Mouse (Mus musculus): ENCODE measurements around the gene Vmn1r184. TPM values are rescaled to one million over a fixed set of nuclear protein-coding genes. Genes with fewer than 3 reads are reported as not detected.
"Not testable (repeated sequence)": the region's sequence is repeated elsewhere in the genome, so short reads cannot be mapped to it uniquely, and the experiment has no call there.

Vmn1r184 gene
- not detected in 2 replicates for polyA plus RNA-seq (2015; fragmentation: Nextera tagmentation; extraction: Ambion mirVana)

- H3K4me1 ChIP-seq (replicated peaks); H3K27ac ChIP-seq; H3K4me3 ChIP-seq (replicated peaks); H3K4me2 ChIP-seq (replicated peaks); H3K36me3 ChIP-seq; H3K27me3 ChIP-seq (replicated peaks); H3K9ac ChIP-seq; H3K9me3 ChIP-seq; ATAC-seq: not testable (repeated sequence)
- 76% methylated on average over 1 of the region's 1 CpGs for whole genome bisulfite sequencing
Observed at GRCm38 (mm10) chr7:26260034-26260433, at the start of gene Vmn1r184. Gene Vmn1r184 (plus strand): TSS chr7:26260334.

- not testable (repeated sequence) for ATAC-seq
- WGBS = 82% methylated on average over 8 of the region's 8 CpGs
Observed at GRCm38 (mm10) chr7:26303429-26304166, 43.5 kb downstream of the Vmn1r184 start.

GRCm38 (mm10) chr7:26306926-26307325 is 46.8 kb downstream of the Vmn1r184 start, which contains the start of gene Cyp2a4:
Gene Cyp2a4 (plus strand): TSS chr7:26307169.
- H3K4me1 ChIP-seq (replicated peaks); H3K9ac ChIP-seq; H3K9me3 ChIP-seq; ATAC-seq; H3K4me3 ChIP-seq (replicated peaks); H3K27ac ChIP-seq; H3K4me2 ChIP-seq (replicated peaks); H3K27me3 ChIP-seq (replicated peaks); H3K36me3 ChIP-seq: not testable (repeated sequence)
- WGBS = 60% methylated on average over 2 of the region's 2 CpGs

More at GRCm38 (mm10) chr7:26303429-26304166, 43.5 kb downstream of the Vmn1r184 start:
- H3K4me2 ChIP-seq (replicated peaks); H3K4me1 ChIP-seq (replicated peaks); H3K4me3 ChIP-seq (replicated peaks); H3K9me3 ChIP-seq; H3K9ac ChIP-seq; H3K27ac ChIP-seq; H3K27me3 ChIP-seq (replicated peaks); H3K36me3 ChIP-seq: not testable (repeated sequence)

GRCm38 (mm10) chr7:26311786-26312185 is 51.7 kb downstream of the Vmn1r184 start:
- not testable (repeated sequence) for H3K36me3 ChIP-seq; H3K9me3 ChIP-seq; H3K27me3 ChIP-seq (replicated peaks); H3K27ac ChIP-seq; ATAC-seq; H3K4me3 ChIP-seq (replicated peaks); H3K4me2 ChIP-seq (replicated peaks); H3K4me1 ChIP-seq (replicated peaks); H3K9ac ChIP-seq
- WGBS = 85% methylated on average over 4 of the region's 4 CpGs

GRCm38 (mm10) chr7:26315194-26315593 is 55.1 kb downstream of the Vmn1r184 start:
- H3K27me3 ChIP-seq (replicated peaks); H3K4me2 ChIP-seq (replicated peaks); H3K9ac ChIP-seq; H3K36me3 ChIP-seq; ATAC-seq; H3K4me1 ChIP-seq (replicated peaks); H3K4me3 ChIP-seq (replicated peaks); H3K9me3 ChIP-seq; H3K27ac ChIP-seq: not testable (repeated sequence)
- 70% methylated on average over 2 of the region's 2 CpGs for WGBS

GRCm38 (mm10) chr7:26315809-26316208 is 55.7 kb downstream of the Vmn1r184 start:
- H3K4me3 ChIP-seq (replicated peaks); H3K4me2 ChIP-seq (replicated peaks); H3K9ac ChIP-seq; H3K9me3 ChIP-seq; ATAC-seq; H3K4me1 ChIP-seq (replicated peaks); H3K36me3 ChIP-seq; H3K27me3 ChIP-seq (replicated peaks); H3K27ac ChIP-seq: not testable (repeated sequence)
- WGBS = 78% methylated on average over 4 of the region's 4 CpGs

Other genes starting within 250 kb of the Vmn1r184 start
- not detected in 2 replicates for gene Cyp2b13, start 198.8 kb upstream of the Vmn1r184 start, polyA plus RNA-seq (2015; fragmentation: Nextera tagmentation; extraction: Ambion mirVana)
- not detected in 2 replicates for gene Cyp2b9, start 86.9 kb upstream of the Vmn1r184 start, polyA plus RNA-seq (2015; fragmentation: Nextera tagmentation; extraction: Ambion mirVana)
- gene Cyp2a4, start 46.8 kb downstream of the Vmn1r184 start, polyA plus RNA-seq (2015; fragmentation: Nextera tagmentation; extraction: Ambion mirVana) = not detected in 2 replicates
- not detected in 2 replicates for gene Nlrp9c, start 143.4 kb downstream of the Vmn1r184 start, polyA plus RNA-seq (2015; fragmentation: Nextera tagmentation; extraction: Ambion mirVana)
- not detected in 2 replicates for gene Nlrp4a, start 174.8 kb downstream of the Vmn1r184 start, polyA plus RNA-seq (2015; fragmentation: Nextera tagmentation; extraction: Ambion mirVana)